Mouse (Mus musculus) T-helper 1 cell (primary cell): Measurements from ENCODE around the gene Bri3bp.
"Not testable (repeated sequence)": the region's sequence is repeated elsewhere in the genome, so short reads cannot be mapped to it uniquely, and the experiment has no call there.

Experiments
- in situ Hi-C: fragments of 300-600 bp; cut with MboI, MseI; formaldehyde crosslinking; loops from one replicate; pipeline ENCODE4 v1.15.1; 2025; ENCODE audit warnings: high pct_unique_total_duplicates

The Bri3bp gene

GRCm38 (mm10) chr5:125409348-125410090, 31.8 kb upstream of the Bri3bp start:
- in situ Hi-C loops, result no loop called here

DNA sequence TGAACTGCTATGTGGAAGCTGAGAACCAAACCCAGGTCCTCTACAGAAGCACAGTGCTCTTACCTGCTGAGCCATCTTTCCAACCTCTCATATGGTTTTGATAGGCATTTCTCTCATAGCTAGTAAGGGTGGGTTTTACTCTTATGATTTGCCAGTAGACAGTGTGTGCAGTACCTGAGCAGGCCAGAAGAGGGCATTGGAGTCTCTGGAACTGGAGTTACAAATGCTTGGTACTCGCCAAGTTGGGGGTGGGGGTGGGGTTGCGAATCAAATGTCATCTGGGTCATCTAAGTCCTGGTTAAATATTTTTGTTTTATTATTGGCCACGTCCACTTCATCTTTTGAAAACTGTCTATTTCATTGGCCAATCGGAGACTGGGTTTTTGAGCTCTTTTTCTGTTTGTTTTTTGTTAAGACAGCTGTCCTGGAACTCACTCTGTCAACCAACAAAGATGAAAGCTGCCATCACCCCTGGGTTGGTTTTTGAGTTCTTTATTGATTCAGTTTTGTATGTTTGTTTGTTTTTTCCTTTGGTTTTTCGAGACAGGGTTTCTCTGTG, 29.3 kb upstream of the Bri3bp start:
- in situ Hi-C loops, result no loop called here

GRCm38 (mm10) chr5:125412536-125412935, 28.8 kb upstream of the Bri3bp start:
- in situ Hi-C loops, result not testable (repeated sequence)

GRCm38 (mm10) chr5:125413763-125414162, 27.6 kb upstream of the Bri3bp start:
- in situ Hi-C loops, result no loop called here

DNA sequence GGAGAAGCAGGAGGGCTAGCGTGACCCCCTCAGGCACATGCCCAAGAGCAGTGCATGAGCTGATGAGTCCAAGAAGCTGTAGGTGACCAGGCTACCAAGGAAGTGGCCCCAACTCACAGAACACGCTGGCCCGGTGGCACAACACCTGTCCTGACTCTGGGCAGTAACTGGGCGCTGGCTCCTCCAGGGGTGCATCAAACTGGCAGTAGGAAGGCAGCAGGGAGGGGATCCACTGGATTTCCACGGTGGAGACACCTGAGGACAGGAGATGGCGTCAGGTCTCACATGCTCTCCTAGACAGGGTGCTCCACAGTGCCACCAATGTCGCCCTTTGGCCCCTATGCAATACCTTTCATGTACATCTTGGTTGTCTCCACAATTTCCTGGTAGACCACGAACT, 25.2 kb upstream of the Bri3bp start:
- in situ Hi-C loops, result no loop called here

DNA sequence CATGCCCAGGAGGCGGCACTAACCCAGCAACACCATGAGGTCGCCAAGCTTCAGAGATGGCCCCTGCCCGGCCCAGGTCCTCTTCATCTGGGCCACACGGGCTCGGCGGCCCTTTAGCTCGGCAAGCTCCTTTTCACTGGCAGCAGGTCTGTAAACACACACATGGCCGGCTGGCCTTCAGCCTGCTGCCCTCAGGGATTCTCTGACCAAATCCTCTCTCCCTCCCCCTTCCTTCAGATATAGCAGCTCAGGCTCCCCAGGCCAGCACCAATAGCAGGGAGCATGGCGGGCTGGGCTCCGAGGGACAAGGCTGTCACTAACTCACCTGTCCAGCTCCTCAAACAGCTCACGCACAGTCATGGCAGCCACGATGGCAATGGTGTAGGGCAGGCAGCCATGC, 22.7 kb upstream of the Bri3bp start:
- in situ Hi-C loops, result no loop called here

DNA sequence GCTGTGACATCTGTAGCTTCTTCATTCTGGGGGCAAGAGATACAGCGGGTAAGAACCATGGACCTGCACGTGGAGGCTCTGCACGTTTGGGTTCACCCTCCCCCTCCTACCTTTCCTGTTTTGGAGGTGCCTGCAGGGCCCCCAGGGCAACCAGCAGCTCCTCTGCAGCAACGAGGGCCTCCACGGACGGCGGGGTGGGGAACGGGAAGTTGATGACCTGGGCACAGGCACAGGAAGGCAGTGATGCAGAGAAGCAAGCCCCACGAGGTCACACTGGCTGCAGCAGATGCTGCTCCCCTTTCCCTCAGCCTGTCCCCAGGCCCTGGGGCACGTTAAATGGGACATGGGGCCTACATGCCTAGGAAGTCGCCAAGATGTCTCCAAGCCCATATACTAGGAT, 22.2 kb upstream of the Bri3bp start:
- in situ Hi-C loops, result no loop called here

GRCm38 (mm10) chr5:125425698-125426276, 15.6 kb upstream of the Bri3bp start:
- in situ Hi-C loops, result no loop called here

DNA sequence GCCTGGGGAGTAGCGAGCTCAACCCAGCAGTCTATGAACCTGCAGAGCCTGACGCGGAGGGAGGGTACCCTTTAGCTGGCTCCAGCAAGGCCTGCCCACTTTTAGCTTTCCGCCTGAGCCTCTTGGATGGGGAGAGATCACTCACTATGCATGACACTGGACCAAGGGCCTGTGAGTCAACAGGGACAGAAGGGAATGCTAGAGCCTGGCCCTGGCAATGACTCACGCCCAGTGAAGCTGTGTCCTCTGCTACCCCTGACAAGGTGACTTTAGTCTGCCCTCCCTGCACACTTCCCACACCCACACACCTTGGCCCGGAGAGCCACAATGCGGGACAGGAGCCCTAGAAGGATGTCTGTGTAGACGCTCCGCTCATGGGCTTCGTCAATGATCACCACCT, 15.0 kb upstream of the Bri3bp start:
- in situ Hi-C loops, result no loop called here

DNA sequence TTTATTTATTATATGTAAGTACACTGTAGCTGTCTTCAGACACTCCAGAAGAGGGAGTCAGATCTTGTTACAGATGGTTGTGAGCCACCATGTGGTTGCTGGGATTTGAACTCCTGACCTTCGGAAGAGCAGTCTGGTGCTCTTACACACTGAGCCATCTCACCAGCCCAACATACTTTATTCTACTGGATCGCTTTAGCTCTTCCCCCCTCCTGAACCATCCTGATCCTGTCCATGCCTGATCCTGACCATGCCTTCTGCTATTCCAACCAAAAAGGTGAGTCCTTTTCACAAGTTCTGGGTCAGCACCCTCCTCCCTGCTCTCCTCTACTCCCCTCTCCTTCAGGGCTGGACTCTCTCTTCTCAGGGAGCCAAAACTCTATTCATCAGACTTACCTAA, 9.0 kb upstream of the Bri3bp start:
- in situ Hi-C loops, result not testable (repeated sequence)

DNA sequence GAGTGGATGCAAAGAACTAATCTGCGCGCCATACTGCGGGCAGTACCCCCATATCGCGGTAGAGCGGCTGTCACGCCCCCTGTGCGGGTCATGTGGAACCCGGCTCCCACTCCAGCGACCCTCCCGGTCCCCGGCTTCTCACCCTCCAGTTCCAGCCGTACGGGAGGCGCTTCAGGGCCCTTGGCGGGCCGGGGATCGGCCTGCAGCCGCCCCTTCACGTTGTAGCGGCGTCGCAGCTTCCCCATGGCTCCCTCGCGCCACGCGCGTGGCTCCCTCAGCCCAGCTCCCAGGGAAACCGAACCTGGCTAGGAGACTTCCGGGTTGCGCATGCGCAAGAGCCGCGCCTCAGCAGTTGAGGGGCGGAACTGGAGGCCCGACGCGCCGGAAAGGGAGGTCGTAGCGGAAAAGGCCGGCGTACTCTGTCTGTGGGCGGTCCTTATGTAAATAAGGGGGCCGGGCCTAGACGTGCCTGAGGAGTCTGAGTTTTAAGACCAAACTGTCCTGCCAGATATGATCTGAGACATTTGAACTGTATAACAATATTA, 7.5 kb upstream of the Bri3bp start, which contains the start of gene Dhx37:
Gene Dhx37, minus strand, starts transcription at position 329 of the 545 bp plus-strand sequence.
- in situ Hi-C loops, result no loop called here

DNA sequence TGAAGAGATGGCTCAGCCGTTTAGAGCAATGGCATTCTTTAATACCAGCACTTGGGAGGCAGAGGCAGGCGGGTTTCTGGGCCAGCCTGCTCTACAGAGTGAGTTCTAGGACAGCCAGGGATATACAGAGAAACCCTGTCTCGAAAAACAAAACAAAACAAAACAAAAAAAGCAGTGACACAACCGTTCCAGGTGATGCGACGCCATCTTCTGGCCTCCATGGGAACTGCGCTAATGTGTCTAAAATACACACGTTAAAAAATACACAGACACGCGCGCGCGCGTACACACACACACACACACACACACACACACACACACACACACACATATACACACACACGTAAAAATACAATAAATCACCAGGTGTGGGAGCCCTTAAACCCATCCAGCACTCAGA, 7.0 kb upstream of the Bri3bp start:
- in situ Hi-C loops, result not testable (repeated sequence)

GRCm38 (mm10) chr5:125440583-125441233, 660 bp upstream of the Bri3bp start:
- in situ Hi-C loops, result no loop called here

DNA sequence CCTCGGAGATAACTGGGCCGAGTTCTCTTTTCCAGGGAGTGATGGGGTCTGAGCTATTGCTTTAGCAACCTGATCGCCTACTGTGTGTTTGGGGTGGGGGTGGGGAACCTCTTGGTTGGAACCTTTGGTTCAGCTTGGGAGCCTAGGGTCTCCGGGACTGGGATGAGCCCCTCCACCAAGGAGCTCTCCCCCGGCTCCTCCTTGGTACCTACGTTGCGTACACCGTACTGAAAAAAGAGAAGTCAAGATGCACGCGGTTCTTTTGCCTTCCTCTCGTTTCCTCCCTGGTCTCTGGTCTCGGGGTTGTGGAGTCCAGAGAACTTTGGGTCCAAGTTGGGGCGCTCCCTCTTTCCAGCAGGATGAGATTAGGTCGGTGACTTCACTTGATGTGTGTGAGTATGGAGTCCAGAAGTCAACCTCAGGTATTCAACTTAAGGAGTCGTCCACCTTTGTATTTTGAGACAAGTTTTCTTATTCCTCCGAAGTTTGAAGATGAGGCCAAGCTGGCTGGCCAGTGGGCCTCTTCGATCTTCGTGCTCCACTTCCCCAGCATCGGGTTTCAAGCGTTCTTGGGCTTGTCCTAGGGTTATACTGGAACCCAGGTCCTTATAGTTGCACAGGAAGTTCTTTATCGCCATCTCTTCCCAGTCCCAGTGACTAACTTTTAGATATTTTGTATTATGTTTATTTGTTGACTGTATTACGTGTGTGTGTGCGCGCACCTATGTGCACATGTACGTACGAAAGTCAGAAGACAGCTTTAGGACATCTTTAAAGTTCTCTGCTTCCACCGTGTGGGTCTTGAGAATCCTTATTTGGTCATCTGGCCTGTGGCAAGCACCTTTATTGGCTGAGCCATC, 998 bp downstream of the Bri3bp start:
- in situ Hi-C loops, result no loop called here

- in situ Hi-C loops, result no loop called here
Observed at GRCm38 (mm10) chr5:125443335-125443734, 2.0 kb downstream of the Bri3bp start.

DNA sequence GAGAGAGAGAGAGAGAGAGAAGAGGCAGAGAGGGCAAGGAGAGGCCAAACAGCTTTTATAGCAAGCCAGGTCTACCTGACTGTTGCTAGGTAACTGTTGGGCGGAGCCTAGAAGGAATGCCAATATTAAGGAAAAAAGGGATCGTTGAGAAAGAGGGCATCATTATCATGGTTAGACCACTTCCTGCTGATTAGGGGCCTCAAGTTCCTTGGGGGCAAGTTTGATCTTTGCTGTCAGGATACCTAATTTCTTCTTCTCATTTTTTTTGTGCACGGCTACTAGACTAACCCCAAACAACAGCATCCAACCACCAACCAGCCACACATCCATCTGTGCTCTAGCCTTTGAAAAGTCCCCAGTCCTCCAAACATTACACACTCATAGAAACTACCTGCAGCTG, 2.5 kb downstream of the Bri3bp start:
- in situ Hi-C loops, result no loop called here

DNA sequence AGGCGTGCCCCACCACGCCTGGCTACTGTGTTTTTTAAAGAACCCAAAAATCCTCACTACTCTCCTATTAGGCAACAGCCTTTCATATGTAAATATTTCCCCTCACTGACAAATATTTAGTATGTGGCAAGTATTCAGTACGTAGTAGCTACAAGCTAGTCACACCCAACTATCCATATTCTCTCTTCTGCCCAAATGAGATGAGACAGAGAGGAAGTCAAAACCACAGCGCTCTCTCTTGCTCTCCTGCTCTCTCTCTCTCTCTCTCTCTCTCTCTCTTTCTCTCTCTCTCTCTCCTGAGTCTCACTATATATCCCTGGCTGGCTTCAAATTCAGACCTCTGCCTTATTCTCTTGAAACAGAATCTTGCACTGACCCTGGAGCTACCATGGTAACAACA, 3.2 kb downstream of the Bri3bp start:
- in situ Hi-C loops, result no loop called here

GRCm38 (mm10) chr5:125446344-125446743, 5.0 kb downstream of the Bri3bp start:
- in situ Hi-C loops, result no loop called here

- in situ Hi-C loops, result no loop called here
Observed at GRCm38 (mm10) chr5:125448026-125448425, 6.7 kb downstream of the Bri3bp start.

- in situ Hi-C loops, result no loop called here
Observed at GRCm38 (mm10) chr5:125448631-125449030, 7.3 kb downstream of the Bri3bp start.

DNA sequence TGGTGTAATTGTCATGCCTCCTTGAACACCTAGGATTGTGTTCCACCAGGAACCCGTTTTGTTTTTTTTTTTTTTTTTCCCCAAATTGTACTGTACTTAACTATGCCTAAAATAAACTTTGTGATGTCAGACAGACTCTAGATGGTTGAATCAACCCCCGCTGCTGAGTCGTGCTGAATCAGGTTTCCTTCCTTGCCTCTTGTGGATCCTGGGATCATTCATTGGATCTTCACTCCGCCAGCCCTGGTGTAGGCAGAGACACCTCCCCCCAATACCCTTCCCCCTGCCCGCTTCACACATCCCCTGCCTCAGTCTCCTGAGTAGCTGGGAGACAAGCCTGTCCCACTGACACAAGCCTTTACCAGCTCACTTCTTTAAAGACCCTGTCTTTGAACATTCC, 7.9 kb downstream of the Bri3bp start:
- in situ Hi-C loops, result no loop called here
